Mouse (Mus musculus) heart, embryonic 11.5 days (tissue): Measurements from ENCODE around the gene Zfp398. TPM values are rescaled to one million over a fixed set of nuclear protein-coding genes. Genes with fewer than 3 reads are reported as not detected.

Source experiments
- ATAC-seq: fragments of 200-750 bp; cut with Nextera tagmentation; replicated peaks from 2 replicates; pipeline ENCODE4 v1.8.0; 2017; ENCODE audit warnings: moderate library complexity; ENCODE audit not compliant: insufficient number of reproducible peaks, low FRiP score, low TSS enrichment
- H3K27ac ChIP-seq: fragments of 300-500 bp; sonication (generic); 2 replicates; pipeline ENCODE4 v1.5.1; 2014; ENCODE audit warnings: mild to moderate bottlenecking, low read depth, low read length
- H3K27me3 ChIP-seq: fragments of 300-500 bp; sonication (generic); 2 replicates; pipeline ENCODE4 v1.6.1; 2014; ENCODE audit warnings: mild to moderate bottlenecking, low read length, mixed read lengths; ENCODE audit not compliant: control insufficient read depth, insufficient read depth
- H3K36me3 ChIP-seq: fragments of 300-500 bp; sonication (generic); 2 replicates; pipeline ENCODE4 v1.6.1; 2014; ENCODE audit warnings: mild to moderate bottlenecking, low read length, moderate library complexity, mixed read lengths; ENCODE audit not compliant: control insufficient read depth, insufficient read depth
- H3K4me1 ChIP-seq: fragments of 300-500 bp; sonication (generic); 2 replicates; pipeline ENCODE4 v1.6.1; 2014; ENCODE audit warnings: low read length; ENCODE audit not compliant: control insufficient read depth, insufficient read depth
- H3K4me2 ChIP-seq: fragments of 300-500 bp; sonication (generic); 2 replicates; pipeline ENCODE4 v1.6.1; 2014; ENCODE audit warnings: mild to moderate bottlenecking, moderate library complexity
- H3K4me3 ChIP-seq: fragments of 300-500 bp; sonication (generic); 2 replicates; pipeline ENCODE4 v1.5.1; 2014; ENCODE audit warnings: low read depth, low read length
- H3K9ac ChIP-seq: fragments of 300-500 bp; sonication (generic); 2 replicates; pipeline ENCODE4 v1.6.1; 2014; ENCODE audit warnings: mild to moderate bottlenecking, low read depth, low read length, moderate library complexity
- H3K9me3 ChIP-seq: fragments of 300-500 bp; sonication (generic); replicated peaks from 2 replicates; pipeline ENCODE4 v1.6.1; 2016; ENCODE audit warnings: low read length; ENCODE audit not compliant: control insufficient read depth
- WGBS: fragments of 180-500 bp; shearing (Covaris S2); extraction: QIAGEN DNeasy Blood & Tissue Kit; methylation state at CpG from one replicate; pipeline ENCODE4 v1.1.7; 2014; ENCODE audit not compliant: insufficient replicate concordance; 5-methylcytosine and 5-hydroxymethylcytosine counted together
- polyA plus RNA-seq: library from polyadenylated mRNA; unstranded; fragments of >200 nt; fragmentation: Nextera tagmentation; extraction: Ambion mirVana; gene quantifications from 2 replicates; pipeline ENCODE4 v1.2.1, GENCODE M21; 2014

Zfp398 gene
- 2.8 and 4.0 TPM in 2 replicates for polyA plus RNA-seq

DNA sequence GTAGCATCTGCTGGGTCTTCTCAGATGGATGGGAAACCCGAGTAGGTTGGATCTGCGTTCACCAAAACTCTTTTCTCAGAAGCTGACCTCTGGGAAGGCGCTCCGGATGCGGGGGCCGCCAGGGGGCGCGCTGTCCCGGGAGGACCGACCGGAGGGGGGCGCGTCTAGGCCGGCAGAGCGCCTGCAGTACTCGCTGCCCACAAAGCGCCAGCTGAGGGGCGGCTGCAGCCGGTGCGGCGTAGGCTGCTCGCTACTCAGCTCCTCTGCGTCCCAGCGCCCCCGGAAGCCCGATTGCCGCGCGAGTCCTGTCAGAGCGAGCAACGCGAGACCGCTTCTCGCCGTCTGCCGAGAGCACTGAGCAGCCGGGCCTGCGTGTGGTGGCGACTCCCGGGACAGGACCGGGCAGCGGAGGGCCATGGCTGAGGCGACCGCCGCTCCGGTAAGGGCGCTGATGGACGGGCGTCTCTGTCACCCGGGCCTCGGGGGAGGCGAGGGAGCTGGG is at the start of gene Zfp398:
Gene Zfp398, plus strand, starts transcription at position 180 of the 502 bp plus-strand sequence.
- under 1% methylated on average over 52 of the region's 52 CpGs for WGBS
- Histone ChIP-seq H3K9me3 (no peaks in the 10 kb centered on the region), H3K27me3 (no peaks in the 10 kb centered on the region), H3K9ac (peak within 1 kb of the TSS; percentile 90), H3K27ac (peak within 1 kb of the TSS; percentile 89), H3K4me3 (peak within 1 kb of the TSS; percentile 94), H3K4me2 (peak within 1 kb of the TSS; percentile 74), H3K36me3 (no peaks in the 10 kb centered on the region), H3K4me1 (peaks cover 6% of the 10 kb centered on the region)
- ATAC-seq, result peak; percentile 95

DNA sequence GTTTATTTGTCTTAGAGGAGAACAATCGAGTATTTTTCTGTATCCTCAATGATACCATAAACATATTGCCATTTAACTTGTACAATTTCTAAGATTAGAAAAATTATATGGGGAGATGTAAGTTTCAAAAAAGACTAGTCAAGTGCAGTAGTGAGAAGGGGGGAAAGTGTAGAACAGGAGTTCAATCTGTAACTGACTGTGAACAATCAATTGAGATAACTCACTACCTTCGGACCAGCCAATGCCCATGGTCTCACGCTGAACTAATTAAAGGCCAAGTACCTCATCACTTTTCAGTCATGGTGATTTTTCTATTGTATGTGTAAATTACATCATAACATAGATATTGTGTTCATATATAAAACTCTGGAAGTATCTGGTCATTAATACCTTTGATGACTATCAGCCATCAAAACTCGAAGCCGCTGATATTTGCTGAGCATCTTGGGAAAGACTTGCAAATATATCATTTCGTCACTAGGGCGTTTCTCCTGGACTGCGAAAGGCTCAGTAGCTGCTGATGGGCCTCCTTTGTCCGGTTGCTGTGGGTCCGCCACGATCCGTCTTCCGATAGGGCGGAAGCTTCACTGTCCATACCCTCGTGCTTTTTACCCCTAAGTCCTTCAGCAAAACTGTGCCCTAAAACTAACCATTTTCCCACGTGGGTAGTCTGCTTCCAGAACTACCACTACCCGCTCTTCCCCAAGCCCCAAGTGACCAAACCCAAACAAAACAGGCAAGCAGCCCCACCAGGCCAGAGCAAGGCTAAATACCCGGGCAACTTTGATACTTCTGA is 47.3 kb upstream of the Zfp398 start:
- Histone ChIP-seq H3K9ac (peak overlapping the region; percentile 88), H3K4me2 (peak overlapping the region; percentile 72), H3K9me3 (no peaks in the 10 kb centered on the region), H3K4me3 (peak overlapping the region; percentile 56), H3K27me3 (no peaks in the 10 kb centered on the region), H3K4me1 (no peaks in the 10 kb centered on the region), H3K27ac (peak overlapping the region; percentile 85), H3K36me3 (no peaks in the 10 kb centered on the region)
- ATAC-seq, result peak; percentile 90
- WGBS, result 1% methylated on average over 18 of the region's 18 CpGs

DNA sequence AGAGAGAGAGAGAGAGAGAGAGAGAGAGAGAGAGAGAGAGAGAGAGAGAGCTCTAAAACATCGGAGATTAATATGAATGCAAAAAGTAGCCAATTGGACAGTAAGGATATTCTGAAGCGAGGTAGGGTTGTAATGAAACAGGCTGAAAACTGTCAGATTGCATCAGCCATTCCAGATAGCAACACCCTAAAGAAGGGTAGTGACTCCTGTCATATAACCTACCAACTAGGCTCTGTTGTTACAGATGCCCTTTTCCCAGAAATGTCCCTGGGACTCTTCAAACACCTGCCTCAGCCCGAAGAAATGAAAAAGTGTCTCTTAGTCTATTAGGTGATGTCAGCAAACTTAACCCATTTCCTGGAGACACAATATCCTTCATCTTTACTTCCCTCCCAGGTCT is 46.6 kb upstream of the Zfp398 start:
- ATAC-seq, result no peak
- Histone ChIP-seq H3K27me3 (no peaks in the 10 kb centered on the region), H3K27ac (peak overlapping the region; percentile 85), H3K9ac (peak overlapping the region; percentile 88), H3K36me3 (no peaks in the 10 kb centered on the region), H3K4me3 (peak overlapping the region; percentile 56), H3K4me1 (no peaks in the 10 kb centered on the region), H3K9me3 (no peaks in the 10 kb centered on the region), H3K4me2 (peak overlapping the region; percentile 72)
- WGBS, result 40% methylated on average over 3 of the region's 3 CpGs

DNA sequence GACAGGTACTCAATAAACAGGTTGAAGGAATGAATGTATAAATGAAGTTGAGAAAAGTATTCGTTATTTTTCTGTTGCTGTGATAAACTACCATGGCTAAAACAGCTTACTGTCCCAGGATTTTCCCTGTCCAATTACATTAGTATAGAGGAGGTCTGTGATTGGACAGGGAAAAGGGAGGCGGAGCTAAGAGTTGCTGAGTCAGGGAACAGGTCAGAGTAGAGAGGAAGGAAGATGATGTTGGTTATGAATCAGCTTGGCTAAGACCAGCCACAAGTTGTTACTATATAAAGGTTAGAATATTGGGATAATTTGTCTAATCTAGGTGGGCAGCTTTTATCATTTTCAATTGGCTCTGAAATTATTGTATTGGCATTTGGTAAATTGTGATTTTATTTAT is 44.7 kb upstream of the Zfp398 start:
- ATAC-seq, result no peak
- H3K27ac ChIP-seq, result no peak overlapping the region
- H3K4me2 ChIP-seq, result no peak overlapping the region
- H3K27me3 ChIP-seq, result no peaks in the 10 kb centered on the region
- 38% methylated on average over 2 of the region's 2 CpGs for WGBS
- H3K4me1 ChIP-seq, result no peaks in the 10 kb centered on the region
- H3K9me3 ChIP-seq, result no peaks in the 10 kb centered on the region
- H3K4me3 ChIP-seq, result no peak overlapping the region
- H3K36me3 ChIP-seq, result peaks cover 8% of the 10 kb centered on the region; the same call in 1 of the 2 replicates
- H3K9ac ChIP-seq, result no peak overlapping the region

DNA sequence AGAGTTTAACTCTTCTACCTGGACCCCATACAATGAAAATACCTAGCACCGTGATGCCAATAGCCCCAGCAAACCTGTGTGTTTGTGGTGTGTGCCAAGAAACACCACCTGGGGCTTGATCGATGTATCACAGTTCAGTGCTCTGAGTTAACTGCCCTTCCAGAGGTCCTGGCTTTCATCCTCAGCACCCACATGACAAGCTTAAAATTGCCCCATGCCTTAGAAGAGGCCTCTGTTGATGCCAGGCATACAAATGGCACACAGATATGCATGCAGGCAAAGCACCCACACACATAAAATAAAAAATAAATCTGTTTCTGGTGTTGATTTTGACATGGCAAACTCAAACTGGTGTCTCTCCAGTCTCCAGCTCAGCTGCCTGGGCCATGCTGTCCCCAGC is 42.9 kb upstream of the Zfp398 start:
- Histone ChIP-seq H3K36me3 (peaks cover 17% of the 10 kb centered on the region), H3K27me3 (no peaks in the 10 kb centered on the region), H3K27ac (no peak overlapping the region), H3K9me3 (no peaks in the 10 kb centered on the region), H3K9ac (no peak overlapping the region), H3K4me2 (no peak overlapping the region), H3K4me1 (no peaks in the 10 kb centered on the region), H3K4me3 (no peak overlapping the region)
- 83% methylated on average over 2 of the region's 2 CpGs for WGBS
- no peak for ATAC-seq

DNA sequence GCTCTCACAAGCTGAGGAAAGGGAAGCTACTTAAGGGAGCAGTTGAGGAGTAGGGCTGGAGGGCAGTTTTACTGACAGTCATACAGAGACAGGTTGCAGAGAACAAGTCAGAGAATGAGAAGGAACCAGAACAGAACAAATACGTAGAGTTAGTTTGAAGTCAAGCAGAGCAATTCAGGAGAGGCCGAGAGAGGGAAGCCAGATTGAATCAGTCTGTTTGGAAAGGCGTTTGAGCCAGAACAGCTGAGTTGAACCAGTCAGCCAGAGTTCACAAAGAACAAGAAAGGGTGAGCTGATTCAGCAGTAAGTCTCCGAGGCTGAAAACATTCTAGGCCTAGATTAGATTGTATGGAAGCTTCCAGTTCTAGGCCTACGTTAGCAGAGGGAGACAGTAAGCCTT is 42.2 kb upstream of the Zfp398 start:
- no peak overlapping the region for H3K9ac ChIP-seq
- no peaks in the 10 kb centered on the region for H3K4me1 ChIP-seq
- no peak overlapping the region for H3K4me3 ChIP-seq
- ATAC-seq, result no peak
- peaks cover 23% of the 10 kb centered on the region for H3K36me3 ChIP-seq
- no peak overlapping the region for H3K4me2 ChIP-seq
- no peak overlapping the region for H3K27ac ChIP-seq
- 64% methylated on average over 5 of the region's 5 CpGs for WGBS
- H3K9me3 ChIP-seq, result no peaks in the 10 kb centered on the region
- no peaks in the 10 kb centered on the region for H3K27me3 ChIP-seq

DNA sequence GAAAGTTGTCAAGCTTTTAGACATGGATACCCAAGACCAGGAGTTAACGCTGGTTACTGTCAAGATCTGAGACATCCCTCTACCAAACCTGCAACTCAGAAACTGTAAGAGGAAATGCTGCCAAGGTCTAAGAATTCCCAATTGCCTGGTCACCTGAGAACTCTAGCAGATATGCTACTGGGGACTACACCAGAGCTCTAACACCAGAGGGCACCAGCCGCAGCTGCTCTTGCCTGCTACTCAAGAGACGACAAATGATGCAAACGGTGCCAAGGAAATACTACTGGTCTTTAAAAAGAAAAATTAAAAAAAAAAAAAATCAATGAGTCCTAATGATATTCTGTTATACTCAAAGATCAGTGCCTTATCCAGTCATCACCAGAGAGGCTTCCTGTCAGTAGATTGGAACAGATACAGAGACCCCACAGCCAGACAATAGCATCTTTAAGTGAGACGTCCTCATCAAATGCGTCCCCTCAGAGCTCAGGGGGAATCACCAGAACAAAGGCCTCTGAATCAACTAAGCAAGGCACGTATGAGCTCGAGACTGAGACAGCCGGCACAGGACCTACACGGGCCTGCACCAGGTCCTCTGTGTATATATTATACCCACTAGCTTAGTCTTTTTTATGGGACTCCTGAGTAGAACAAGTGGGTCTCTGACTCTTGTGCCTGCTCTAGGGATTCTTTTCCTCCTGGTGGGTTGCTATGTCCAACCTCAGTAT is 41.2 kb upstream of the Zfp398 start:
- Histone ChIP-seq H3K4me2 (no peak overlapping the region), H3K27me3 (no peaks in the 10 kb centered on the region), H3K4me1 (no peaks in the 10 kb centered on the region), H3K27ac (no peak overlapping the region), H3K9me3 (no peaks in the 10 kb centered on the region), H3K36me3 (peaks cover 32% of the 10 kb centered on the region), H3K4me3 (no peak overlapping the region), H3K9ac (no peak overlapping the region)
- ATAC-seq, result no peak
- WGBS, result 67% methylated on average over 10 of the region's 10 CpGs

DNA sequence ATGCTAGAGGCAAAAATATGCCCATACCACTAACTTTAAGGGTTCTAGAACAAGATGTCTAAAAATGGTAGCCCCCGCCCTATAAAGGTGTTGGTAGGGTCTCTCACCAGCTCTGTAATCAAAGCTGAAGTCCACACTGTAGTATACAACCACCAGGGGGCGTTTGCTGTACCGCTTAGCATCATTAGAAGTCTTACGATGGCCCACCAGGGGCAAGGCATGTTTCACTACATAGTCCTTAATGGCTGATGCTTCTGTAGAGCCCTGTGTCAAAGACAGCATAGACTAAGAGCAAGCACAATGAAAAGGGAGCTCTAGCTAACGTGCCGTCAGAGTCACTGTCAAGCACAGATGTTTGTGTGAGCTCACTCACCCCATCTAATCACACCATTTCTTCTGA is 36.4 kb upstream of the Zfp398 start:
- no peak for ATAC-seq

More for the DNA sequence above, 36.4 kb upstream of the Zfp398 start:
- no peaks in the 10 kb centered on the region for H3K27me3 ChIP-seq
- H3K9ac ChIP-seq, result no peak overlapping the region
- no peak overlapping the region for H3K4me3 ChIP-seq
- H3K4me1 ChIP-seq, result no peaks in the 10 kb centered on the region
- H3K27ac ChIP-seq, result no peak overlapping the region
- H3K9me3 ChIP-seq, result no peaks in the 10 kb centered on the region
- H3K4me2 ChIP-seq, result no peak overlapping the region
- 53% methylated on average over 6 of the region's 6 CpGs for WGBS
- H3K36me3 ChIP-seq, result peaks cover 64% of the 10 kb centered on the region
